Mouse (Mus musculus) v-Abl transformed pro-B cells (cell line): ENCODE measurements around the gene Cd1d1.
"Not testable (repeated sequence)": the region's sequence is repeated elsewhere in the genome, so short reads cannot be mapped to it uniquely, and the experiment has no call there.

Experiments used
- in situ Hi-C, 2 experiments: fragments of 400-800 bp; cut with MboI; formaldehyde crosslinking; loops; one replicate each; pipeline ENCODE4 v1.15.1; 2025; ENCODE audit not compliant: unreplicated experiment in 2 of 2

The Cd1d1 gene

GRCm38 (mm10) chr3:86999415-86999740 is at the start of gene Cd1d1:
Cd1d1 (minus strand) TSS chr3:86999441.
- in situ Hi-C loops = loop anchor here in 1 of 2 experiments (25.0 kb wide), 1 partner anchor 462 kb away; the partner anchor contains the start of gene Mab21l2

GRCm38 (mm10) chr3:87047801-87048200 is 48.6 kb upstream of the Cd1d1 start:
- in situ Hi-C loops = no loop called here

DNA sequence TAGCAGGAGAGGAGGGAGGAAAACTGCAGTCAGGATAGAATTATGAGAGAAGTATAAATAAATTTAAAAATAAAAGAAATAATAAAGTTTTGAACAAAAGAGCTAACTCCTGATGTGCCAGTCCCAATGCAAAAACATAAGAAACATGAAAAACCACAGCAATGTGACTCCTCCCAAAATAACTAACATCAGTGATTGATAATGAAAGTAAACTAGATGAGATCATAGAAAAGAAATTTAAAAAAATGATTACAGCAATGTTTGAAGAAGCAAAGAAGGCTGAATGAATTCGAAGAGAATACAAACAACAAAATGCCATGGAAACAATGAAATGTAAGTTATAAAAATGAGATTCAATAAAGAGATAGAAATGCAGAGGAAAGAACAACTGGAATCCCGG is 42.5 kb upstream of the Cd1d1 start:
- in situ Hi-C loops = no loop called here

- in situ Hi-C loops = loop anchor here in 1 of 2 experiments (5.0 to 10.0 kb wide), 3 partner anchors 39 to 466 kb away; no protein-coding TSS in a partner anchor
These were observed 39.3 kb upstream of the Cd1d1 start for GRCm38 (mm10) chr3:87038500-87038899.

GRCm38 (mm10) chr3:87034061-87034460 is 34.8 kb upstream of the Cd1d1 start:
- in situ Hi-C loops = loop anchor here (5.0 to 10.0 kb wide), 4 partner anchors 48 to 471 kb away; no protein-coding TSS in a partner anchor

- in situ Hi-C loops = loop anchor here (5.0 to 10.0 kb wide), 4 partner anchors 49 to 471 kb away; no protein-coding TSS in a partner anchor
These were observed 34.1 kb upstream of the Cd1d1 start for GRCm38 (mm10) chr3:87033357-87033756.

- in situ Hi-C loops = loop anchor here (5.0 to 10.0 kb wide), 4 partner anchors 51 to 474 kb away; no protein-coding TSS in a partner anchor
These were observed 31.6 kb upstream of the Cd1d1 start for GRCm38 (mm10) chr3:87030855-87031254.

DNA sequence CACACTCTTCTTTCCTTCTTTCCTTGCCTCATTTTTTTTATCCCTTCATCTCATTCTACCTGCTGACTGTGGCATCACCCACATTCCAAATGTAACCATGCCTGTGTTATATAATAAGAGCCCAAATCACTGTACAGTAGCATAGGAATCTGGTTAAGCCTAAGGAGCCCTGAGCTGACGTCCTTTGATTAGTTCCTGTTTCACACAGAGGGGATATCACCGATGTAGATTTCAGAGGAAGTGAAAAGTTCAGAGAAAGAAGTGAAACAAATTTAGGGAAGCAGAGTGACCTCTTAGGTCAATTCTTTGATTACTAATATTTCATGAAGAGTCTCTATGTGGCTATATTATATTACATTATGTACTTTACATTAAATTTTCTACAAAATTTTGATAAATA is 18.5 kb upstream of the Cd1d1 start:
- in situ Hi-C loops = no loop called here

GRCm38 (mm10) chr3:87017001-87017400 is 17.8 kb upstream of the Cd1d1 start:
- in situ Hi-C loops = no loop called here

DNA sequence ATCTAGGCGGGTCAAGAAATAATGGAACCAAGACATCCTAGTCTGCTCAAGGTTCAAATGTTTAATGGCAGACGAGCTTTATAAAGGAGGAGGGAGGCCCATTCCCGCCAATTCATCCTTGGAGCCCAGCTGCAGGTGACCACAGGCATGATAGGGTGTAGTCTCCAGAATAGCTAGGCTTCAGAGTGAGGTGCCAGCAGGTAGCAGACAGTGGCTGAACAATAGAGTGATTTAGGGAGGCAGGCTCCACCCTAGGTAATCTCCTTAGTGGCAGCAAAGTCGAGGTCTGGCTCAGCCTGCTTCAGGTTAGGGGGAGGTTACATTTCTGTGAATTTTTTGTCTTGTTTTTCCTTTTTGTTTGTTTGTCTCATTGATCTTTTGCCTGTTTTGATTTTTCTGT is 16.7 kb upstream of the Cd1d1 start:
- in situ Hi-C loops = no loop called here

GRCm38 (mm10) chr3:87012406-87012805 is 13.2 kb upstream of the Cd1d1 start:
- in situ Hi-C loops = not testable (repeated sequence)

DNA sequence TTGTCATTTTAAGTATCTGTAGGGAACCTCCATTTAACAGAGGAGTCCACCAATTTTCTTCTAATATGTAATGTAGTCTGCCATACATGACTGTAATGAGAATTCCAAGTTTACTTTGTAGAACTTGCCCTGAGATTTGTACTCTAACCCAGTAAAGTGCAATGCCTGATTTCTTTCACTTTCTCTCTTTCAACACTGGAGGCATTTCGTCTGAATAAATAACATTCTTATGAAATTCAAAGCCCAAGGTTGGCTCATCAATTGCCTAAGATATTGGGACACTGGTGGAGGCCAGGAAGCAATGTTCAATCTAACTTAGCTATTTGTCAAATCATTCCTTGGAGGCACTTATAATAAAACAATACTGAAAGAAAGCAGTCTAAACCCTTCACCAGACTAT is 9.0 kb upstream of the Cd1d1 start:
- in situ Hi-C loops = not testable (repeated sequence)

DNA sequence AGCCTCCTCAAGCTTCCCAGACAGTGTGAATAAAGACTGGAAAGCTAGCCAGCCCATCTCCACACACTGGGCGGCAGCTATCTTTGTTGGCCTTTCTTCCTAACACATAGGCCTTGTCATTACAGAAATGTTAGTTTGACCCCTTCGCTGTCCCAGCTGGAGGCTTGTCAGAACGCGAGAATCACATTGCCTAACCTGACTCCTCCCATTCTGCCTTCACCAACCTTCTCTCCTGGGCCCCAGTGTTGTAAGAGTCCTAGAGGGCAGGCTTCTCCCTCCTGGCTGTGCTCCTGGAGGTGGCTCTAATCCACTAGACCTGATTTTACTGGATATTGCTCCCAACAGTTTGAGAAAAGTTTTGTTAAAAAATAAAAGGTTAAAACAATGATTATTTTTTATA is 1.4 kb upstream of the Cd1d1 start:
- in situ Hi-C loops = no loop called here

- in situ Hi-C loops = no loop called here
These were observed 810 bp upstream of the Cd1d1 start for GRCm38 (mm10) chr3:87000051-87000450.

GRCm38 (mm10) chr3:86998433-86999414 is 517 bp downstream of the Cd1d1 start:
- in situ Hi-C loops = loop anchor here in 1 of 2 experiments (25.0 kb wide), 1 partner anchor 461 kb away; the partner anchor contains the start of gene Mab21l2

GRCm38 (mm10) chr3:86996111-86996510 is 3.1 kb downstream of the Cd1d1 start:
- in situ Hi-C loops = loop anchor here in 1 of 2 experiments (25.0 kb wide), 1 partner anchor 459 kb away; the partner anchor contains the start of gene Mab21l2

DNA sequence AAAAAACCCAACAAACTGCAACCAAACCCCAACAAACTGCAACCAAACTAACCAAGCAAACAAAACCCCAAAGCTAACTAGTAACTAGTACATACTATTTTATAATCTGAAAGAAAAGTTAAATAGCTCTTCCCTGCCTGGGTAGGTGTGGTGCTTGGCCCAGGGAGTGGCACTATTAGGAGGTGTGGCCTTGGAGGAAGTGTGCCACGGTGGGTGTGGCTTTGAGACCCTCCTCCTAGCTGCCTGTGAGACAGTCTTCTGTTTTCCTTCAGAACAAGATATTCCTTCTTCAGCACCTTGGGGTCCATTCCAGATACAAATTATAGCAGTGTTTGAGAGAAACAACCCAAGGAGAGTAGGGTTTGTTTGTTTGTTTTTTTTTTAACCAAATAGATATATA is 3.9 kb downstream of the Cd1d1 start:
- in situ Hi-C loops = loop anchor here in 1 of 2 experiments (25.0 kb wide), 1 partner anchor 458 kb away; the partner anchor contains the start of gene Mab21l2

GRCm38 (mm10) chr3:86986969-86987368 is 12.3 kb downstream of the Cd1d1 start:
- in situ Hi-C loops = loop anchor here in 1 of 2 experiments (25.0 kb wide), 1 partner anchor 450 kb away; the partner anchor contains the start of gene Mab21l2

DNA sequence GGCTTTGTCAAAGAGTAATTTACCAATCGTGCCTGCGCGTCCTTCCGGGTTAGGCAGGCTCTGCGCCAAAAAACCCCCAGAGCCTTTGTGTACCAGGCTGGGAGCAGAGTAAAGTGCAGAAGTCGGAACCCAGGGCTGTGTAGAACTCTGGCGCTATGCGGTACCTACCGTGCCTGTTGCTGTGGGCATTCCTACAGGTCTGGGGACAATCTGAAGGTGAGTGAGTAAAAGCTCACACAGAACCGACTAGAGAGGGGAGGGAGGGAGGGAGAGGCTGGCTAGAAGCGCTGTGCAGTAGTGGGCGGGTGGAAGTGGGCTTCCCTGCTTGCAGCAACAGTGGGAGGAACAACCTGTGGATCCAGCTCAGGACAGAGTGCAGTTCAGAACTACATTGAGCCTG is 12.8 kb downstream of the Cd1d1 start:
- in situ Hi-C loops = loop anchor here in 1 of 2 experiments (25.0 kb wide), 1 partner anchor 449 kb away; the partner anchor contains the start of gene Mab21l2

DNA sequence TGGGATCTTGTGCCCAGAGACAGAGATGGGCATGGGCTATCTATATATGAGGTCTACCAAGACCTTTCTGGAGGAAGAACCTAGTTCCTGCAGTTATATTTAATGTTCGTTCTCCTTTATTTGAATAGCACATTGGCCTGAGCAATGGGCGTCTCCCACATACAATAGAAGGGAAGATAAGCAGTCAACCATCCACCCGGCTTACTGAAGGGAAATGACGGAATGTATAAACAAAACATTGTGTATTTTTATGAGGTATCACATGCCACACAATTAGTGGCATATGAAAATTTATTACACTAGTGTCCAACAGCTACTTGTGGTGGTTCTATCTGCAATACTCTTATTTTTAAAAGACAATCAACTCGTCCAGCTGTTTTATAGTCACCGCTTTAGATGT is 15.9 kb downstream of the Cd1d1 start:
- in situ Hi-C loops = loop anchor here in 1 of 2 experiments (25.0 kb wide), 1 partner anchor 446 kb away; the partner anchor contains the start of gene Mab21l2

- in situ Hi-C loops = loop anchor here (5.0 to 25.0 kb wide), 6 partner anchors 139 to 704 kb away; partner anchors contain the start of gene Mab21l2 (in 1 of the 2)
These were observed 22.7 kb downstream of the Cd1d1 start for GRCm38 (mm10) chr3:86976546-86976945.
